Mouse (Mus musculus) E14TG2a.4 (cell line): Measurements from ENCODE around the gene Tmem182.

ENCODE experiments used
- H3K27me3 ChIP-seq: 2 replicates; pipeline ENCODE4 v1.6.1; 2014; ENCODE audit warnings: low read length, control low read depth; ENCODE audit not compliant: insufficient read depth
- H3K36me3 ChIP-seq: 2 replicates; pipeline ENCODE4 v1.6.1; 2014; ENCODE audit warnings: low read length, control low read depth; ENCODE audit not compliant: insufficient read depth
- H3K4me1 ChIP-seq: replicated peaks from 2 replicates; pipeline ENCODE4 v1.6.1; 2014; ENCODE audit warnings: low read depth, low read length, control low read depth
- H3K4me3 ChIP-seq: replicated peaks from 2 replicates; pipeline ENCODE4 v1.5.1; 2014; ENCODE audit warnings: mild to moderate bottlenecking, low read length
- H3K9me3 ChIP-seq: 2 replicates; pipeline ENCODE4 v1.6.1; 2014; ENCODE audit warnings: low read length, control low read depth
- CTCF ChIP-seq: conservative IDR thresholded peaks from 2 replicates; pipeline ENCODE4 v1.5.1; 2014; ENCODE audit warnings: low read length
- NANOG ChIP-seq: IDR thresholded peaks from 2 replicates; pipeline ENCODE4 v1.6.1; 2014; ENCODE audit warnings: borderline replicate concordance, low read length, mixed read lengths
- POU5F1 ChIP-seq: IDR thresholded peaks from 2 replicates; pipeline ENCODE4 v1.6.1; 2014; ENCODE audit warnings: low read length, borderline replicate concordance

The Tmem182 gene

DNA sequence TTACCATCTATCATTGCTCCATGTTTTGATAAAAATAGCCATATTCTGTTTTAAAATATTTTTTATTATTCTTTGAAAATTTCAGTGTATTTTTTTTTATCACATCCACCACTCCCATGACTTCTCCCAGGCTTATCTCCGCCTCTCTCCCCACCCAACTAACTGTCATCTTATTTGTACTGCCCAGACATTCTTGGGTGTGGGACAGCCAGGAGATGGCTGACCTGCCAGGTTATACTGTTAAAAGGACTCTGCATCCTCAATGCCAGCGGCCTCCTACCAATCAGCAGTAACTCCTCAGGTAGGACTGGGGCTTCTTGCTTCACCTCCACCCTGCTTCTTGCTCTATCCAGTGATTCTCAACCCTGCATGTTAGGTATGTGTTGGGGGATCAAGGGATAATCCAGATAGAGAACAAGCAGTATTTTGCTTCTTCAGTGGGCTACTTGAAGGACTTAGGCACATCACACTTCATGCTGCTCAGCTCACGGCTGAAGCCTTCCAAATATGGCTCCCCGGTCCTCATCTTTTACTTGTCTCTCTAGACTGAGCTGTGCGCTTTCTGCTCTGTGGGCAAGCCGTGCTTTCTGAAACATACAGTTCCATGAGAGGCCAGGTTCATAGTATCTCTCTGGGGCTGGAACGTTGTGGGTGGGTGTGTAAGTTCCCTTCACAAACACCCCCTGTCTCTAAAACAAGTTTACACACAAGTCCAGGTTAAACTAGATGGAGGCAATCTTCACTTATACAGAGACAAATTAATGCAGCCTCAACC is 34.0 kb upstream of the Tmem182 start:
- no peak overlapping the region for H3K4me3 ChIP-seq
- H3K9me3 ChIP-seq = no peaks in the 10 kb centered on the region
- TF ChIP-seq NANOG (no peak), CTCF (no peak), POU5F1 (no peak)
- H3K4me1 ChIP-seq = no peaks in the 10 kb centered on the region; the same call in 1 of the 2 replicates
- H3K36me3 ChIP-seq = no peaks in the 10 kb centered on the region; the same call in 1 of the 2 replicates
- no peaks in the 10 kb centered on the region for H3K27me3 ChIP-seq

DNA sequence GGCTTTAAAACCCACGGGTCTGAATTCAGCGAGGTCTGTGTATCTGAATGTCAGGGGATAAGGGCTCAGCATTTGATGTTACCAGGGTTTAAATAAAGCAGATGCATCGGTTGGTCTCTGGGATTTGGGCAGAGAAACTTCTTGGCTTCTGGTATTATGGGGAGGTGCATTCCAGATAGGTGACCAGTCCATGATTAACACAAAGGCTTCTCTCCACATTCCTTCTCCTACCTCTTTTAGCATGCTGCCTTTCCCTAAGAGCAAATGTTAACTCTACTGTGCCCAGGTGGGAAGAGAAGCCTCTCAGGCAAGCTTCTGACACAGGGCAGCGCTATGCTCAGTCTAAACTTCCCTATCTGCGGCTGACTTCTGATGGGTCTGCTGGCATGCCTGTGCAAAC is 32.2 kb upstream of the Tmem182 start:
- H3K4me1 ChIP-seq = no peaks in the 10 kb centered on the region; the same call in 1 of the 2 replicates
- no peak for TF ChIP-seq POU5F1
- no peak for TF ChIP-seq CTCF
- no peak for TF ChIP-seq NANOG
- H3K9me3 ChIP-seq = no peaks in the 10 kb centered on the region
- no peak overlapping the region for H3K4me3 ChIP-seq
- H3K27me3 ChIP-seq = no peaks in the 10 kb centered on the region
- no peaks in the 10 kb centered on the region; the same call in 1 of the 2 replicates for H3K36me3 ChIP-seq

DNA sequence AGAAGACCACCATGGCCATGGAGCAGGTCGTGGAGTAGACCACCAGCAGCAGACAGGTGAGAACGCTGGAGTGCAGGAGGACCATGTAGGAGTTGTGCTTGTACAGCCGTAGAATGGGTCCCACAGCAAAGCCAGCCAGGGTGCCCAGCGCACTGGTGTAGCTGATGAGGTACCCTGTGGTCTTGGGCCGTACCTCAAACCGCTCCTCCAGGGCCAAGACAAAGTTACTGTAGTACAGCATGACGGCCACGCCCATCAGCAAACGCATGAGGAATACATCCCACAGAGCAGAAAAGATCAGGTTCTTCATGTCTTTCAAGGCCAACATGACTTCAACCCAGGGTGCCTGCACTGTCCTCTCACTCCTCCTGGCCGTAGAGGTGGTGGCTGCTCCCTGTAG is 31.4 kb upstream of the Tmem182 start:
- H3K36me3 ChIP-seq = no peaks in the 10 kb centered on the region; the same call in 1 of the 2 replicates
- TF ChIP-seq NANOG = no peak
- TF ChIP-seq POU5F1 = no peak
- no peak for TF ChIP-seq CTCF
- no peaks in the 10 kb centered on the region for H3K4me1 ChIP-seq
- no peaks in the 10 kb centered on the region for H3K9me3 ChIP-seq
- H3K27me3 ChIP-seq = no peaks in the 10 kb centered on the region
- H3K4me3 ChIP-seq = no peak overlapping the region

DNA sequence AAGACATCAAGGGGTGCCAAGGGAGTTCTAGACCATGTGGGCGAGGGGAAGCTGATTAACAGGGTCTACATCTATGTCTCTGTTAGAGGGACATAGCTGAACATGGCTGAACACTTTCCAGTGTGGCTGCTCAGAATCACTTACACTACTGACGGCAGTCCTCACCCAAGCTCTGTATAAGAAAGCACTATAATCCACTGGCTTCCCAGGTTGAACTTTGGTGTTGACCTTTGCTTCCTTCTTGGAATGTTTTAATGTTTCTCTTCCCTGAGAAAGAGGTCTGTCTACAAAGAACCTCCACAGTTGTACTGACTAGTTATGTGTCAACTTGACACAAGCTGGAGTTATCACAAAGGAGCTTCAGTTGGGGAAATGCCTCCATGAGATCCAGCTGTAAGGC is 29.3 kb upstream of the Tmem182 start:
- Histone ChIP-seq H3K9me3 (no peaks in the 10 kb centered on the region), H3K4me1 (no peaks in the 10 kb centered on the region), H3K36me3 (peaks cover 3% of the 10 kb centered on the region), H3K4me3 (no peak overlapping the region), H3K27me3 (no peaks in the 10 kb centered on the region)
- TF ChIP-seq POU5F1 (no peak), CTCF (no peak), NANOG (no peak)

DNA sequence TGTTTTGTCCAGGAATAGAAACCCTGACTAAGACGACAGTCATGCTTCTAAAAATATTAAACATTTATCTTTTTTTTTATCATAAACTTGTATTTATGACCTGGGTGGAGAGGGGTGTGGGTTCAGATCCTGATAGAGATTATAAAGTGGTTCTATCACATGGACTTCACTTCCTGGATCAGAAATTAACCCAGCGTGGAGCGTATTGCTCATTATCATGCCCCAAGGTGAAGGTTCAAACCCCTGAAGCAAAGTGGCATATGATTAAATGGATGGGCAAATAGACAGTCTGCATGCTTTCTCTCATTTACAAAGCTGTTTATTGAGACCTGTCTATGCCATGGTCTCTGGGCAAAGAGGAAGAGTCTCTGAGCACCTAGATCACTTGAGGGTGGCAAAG is 28.6 kb upstream of the Tmem182 start:
- no peak for TF ChIP-seq CTCF
- no peak for TF ChIP-seq NANOG
- no peak for TF ChIP-seq POU5F1
- Histone ChIP-seq H3K27me3 (no peaks in the 10 kb centered on the region), H3K4me1 (no peaks in the 10 kb centered on the region)

DNA sequence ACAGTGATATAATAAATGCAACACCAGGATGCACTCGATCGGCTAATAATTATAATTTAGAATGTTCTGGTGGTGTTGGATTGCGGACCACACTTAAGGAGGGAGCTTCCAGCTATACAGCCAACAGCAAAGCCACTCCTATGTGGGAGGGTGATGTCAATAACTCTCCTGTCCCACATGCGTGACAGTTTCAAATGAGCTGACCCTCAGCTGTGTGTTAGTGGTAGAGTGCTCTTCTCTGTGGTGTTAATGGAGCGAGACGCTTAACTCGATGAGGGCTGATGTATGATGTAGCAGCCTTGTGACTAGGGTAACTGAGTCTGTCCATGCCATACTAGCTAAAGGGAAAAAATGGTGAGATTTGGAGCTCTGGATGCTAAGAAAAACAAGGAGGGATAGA is 22.0 kb upstream of the Tmem182 start:
- H3K4me3 ChIP-seq = no peak overlapping the region
- H3K27me3 ChIP-seq = 0 out of 2 replicates have a peak, but pooled peaks cover 3% of the 10 kb centered on the region
- H3K9me3 ChIP-seq = no peaks in the 10 kb centered on the region
- TF ChIP-seq POU5F1 = no peak
- no peak for TF ChIP-seq CTCF
- no peak for TF ChIP-seq NANOG
- no peaks in the 10 kb centered on the region for H3K4me1 ChIP-seq
- H3K36me3 ChIP-seq = peaks cover 3% of the 10 kb centered on the region; the same call in 1 of the 2 replicates

More for the DNA sequence above, 28.6 kb upstream of the Tmem182 start:
- H3K36me3 ChIP-seq = peaks cover 3% of the 10 kb centered on the region
- H3K4me3 ChIP-seq = no peak overlapping the region
- H3K9me3 ChIP-seq = no peaks in the 10 kb centered on the region

DNA sequence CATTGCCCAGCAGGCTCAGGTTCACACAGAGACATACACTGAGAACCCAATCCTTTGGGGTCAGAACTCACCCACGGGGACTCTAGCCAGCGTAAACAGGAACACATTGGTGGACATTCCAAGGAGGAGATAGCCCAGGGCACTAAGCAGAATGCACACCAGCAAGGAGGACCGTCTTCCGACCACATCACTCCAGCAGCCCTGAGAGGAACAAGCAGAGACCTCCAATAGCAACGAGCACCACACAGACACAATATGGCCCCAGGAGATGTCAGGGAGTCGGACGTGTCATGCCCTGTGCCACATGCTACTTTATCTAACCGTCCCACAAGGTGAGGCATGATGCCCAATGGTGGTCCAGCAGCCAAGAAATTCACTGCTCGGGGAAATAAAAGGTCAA is 21.1 kb upstream of the Tmem182 start:
- Histone ChIP-seq H3K36me3 (peaks cover 3% of the 10 kb centered on the region; the same call in 1 of the 2 replicates), H3K4me1 (no peaks in the 10 kb centered on the region), H3K9me3 (no peaks in the 10 kb centered on the region), H3K27me3 (0 out of 2 replicates have a peak, but pooled peaks cover 3% of the 10 kb centered on the region), H3K4me3 (no peak overlapping the region)
- TF ChIP-seq CTCF (no peak), NANOG (no peak), POU5F1 (no peak)

DNA sequence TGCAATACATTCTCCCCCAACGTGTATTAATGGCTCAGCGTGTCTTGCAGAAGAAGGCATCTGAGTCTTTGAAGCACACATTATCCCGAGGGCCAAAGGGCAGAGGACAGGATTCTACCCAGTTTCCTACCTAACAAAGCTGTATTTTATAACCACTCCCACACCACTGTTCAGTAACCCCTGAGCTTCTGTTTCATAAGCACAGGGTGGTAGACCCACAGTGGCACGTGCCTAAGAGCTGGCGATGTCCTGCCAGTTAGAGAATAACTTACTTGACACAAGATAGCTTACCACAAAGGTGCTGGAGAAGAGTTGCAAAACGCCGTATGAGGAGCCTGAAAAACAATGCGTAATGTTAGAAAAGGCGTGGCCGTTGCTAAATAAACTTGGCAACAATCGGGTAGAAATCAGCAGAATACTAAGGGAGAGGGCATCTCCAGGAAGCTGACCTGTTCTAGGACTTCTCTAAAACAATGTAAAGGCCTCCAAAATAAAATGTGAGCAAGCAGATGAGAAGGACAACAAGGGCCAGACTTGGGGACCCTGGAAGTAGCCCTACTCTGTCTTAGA is 19.4 kb upstream of the Tmem182 start:
- Histone ChIP-seq H3K9me3 (no peaks in the 10 kb centered on the region), H3K36me3 (no peaks in the 10 kb centered on the region), H3K27me3 (0 out of 2 replicates have a peak, but pooled peaks cover 3% of the 10 kb centered on the region), H3K4me1 (peaks cover 6% of the 10 kb centered on the region; the same call in 1 of the 2 replicates), H3K4me3 (no peak overlapping the region)
- TF ChIP-seq CTCF = no peak
- TF ChIP-seq POU5F1 = no peak
- TF ChIP-seq NANOG = no peak

DNA sequence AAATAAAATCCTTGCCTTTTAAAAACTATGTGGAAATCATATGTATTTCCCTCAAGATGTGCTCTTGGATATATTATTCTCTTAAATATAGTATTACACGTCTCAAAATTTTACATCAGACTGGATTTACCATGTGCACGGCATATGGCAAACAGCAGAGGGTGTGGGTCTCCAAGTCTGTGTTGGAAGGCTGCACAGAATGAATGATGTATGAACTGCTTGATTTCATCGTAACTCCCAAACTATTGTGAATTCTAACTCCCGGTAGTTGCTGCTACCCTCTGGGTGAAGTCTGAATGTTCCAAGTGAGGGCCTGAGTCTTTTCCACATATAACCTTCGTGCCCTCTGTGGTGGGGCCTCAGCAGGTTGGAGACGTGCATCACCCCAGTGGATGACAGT is 16.4 kb upstream of the Tmem182 start:
- no peaks in the 10 kb centered on the region for H3K9me3 ChIP-seq
- H3K4me1 ChIP-seq = peaks cover 6% of the 10 kb centered on the region; the same call in 1 of the 2 replicates
- H3K4me3 ChIP-seq = no peak overlapping the region
- 0 out of 2 replicates have a peak, but pooled peaks cover 5% of the 10 kb centered on the region for H3K27me3 ChIP-seq
- H3K36me3 ChIP-seq = no peaks in the 10 kb centered on the region
- TF ChIP-seq CTCF (no peak), NANOG (no peak)
